Mouse (Mus musculus) hindbrain, postnatal 0 days (tissue): ENCODE data around the gene Cntd1. TPM values are rescaled to one million over a fixed set of nuclear protein-coding genes. Genes with fewer than 3 reads are reported as not detected.

Source experiments
- ATAC-seq: fragments of 200-750 bp; cut with Nextera tagmentation; 2 replicates; pipeline ENCODE4 v1.8.0; 2017; ENCODE audit warnings: mild to moderate bottlenecking, moderate TSS enrichment, moderate library complexity
- DNase-seq: peaks from one replicate; pipeline ENCODE4 v3.0.0-alpha.2; 2015; ENCODE audit warnings: low spot score
- H3K27ac ChIP-seq: fragments of 300-500 bp; sonication (generic); 2 replicates; pipeline ENCODE4 v1.5.1; 2014; ENCODE audit warnings: mild to moderate bottlenecking
- H3K27me3 ChIP-seq: fragments of 300-500 bp; sonication (generic); 2 replicates; pipeline ENCODE4 v1.6.1; 2014; ENCODE audit warnings: low read length, mixed read lengths; ENCODE audit not compliant: insufficient read depth
- H3K36me3 ChIP-seq: fragments of 300-500 bp; sonication (generic); 2 replicates; pipeline ENCODE4 v1.6.1; 2014; ENCODE audit warnings: low read length, mixed read lengths; ENCODE audit not compliant: insufficient read depth
- H3K4me1 ChIP-seq: fragments of 300-500 bp; sonication (generic); 2 replicates; pipeline ENCODE4 v1.6.1; 2014; ENCODE audit warnings: antibody characterized with exemption, low read length, mixed read lengths; ENCODE audit not compliant: insufficient read depth
- H3K4me2 ChIP-seq: fragments of 300-500 bp; sonication (generic); 2 replicates; pipeline ENCODE4 v1.6.1; 2014; ENCODE audit warnings: low read depth, mild to moderate bottlenecking, low read length, moderate library complexity, mixed read lengths
- H3K4me3 ChIP-seq: fragments of 300-500 bp; sonication (generic); 2 replicates; pipeline ENCODE4 v1.5.1; 2014; ENCODE audit warnings: low read length
- H3K9ac ChIP-seq: fragments of 300-500 bp; sonication (generic); replicated peaks from 2 replicates; pipeline ENCODE4 v1.6.1; 2014; ENCODE audit warnings: mild to moderate bottlenecking, low read length, moderate library complexity, mixed read lengths
- H3K9me3 ChIP-seq: fragments of 300-500 bp; sonication (generic); 2 replicates; pipeline ENCODE4 v1.6.1; 2016; ENCODE audit warnings: low read length, mixed read lengths
- CTCF ChIP-seq: IDR thresholded peaks from 2 replicates; pipeline ENCODE4 v1.5.1; 2016; ENCODE audit warnings: antibody characterized with exemption, control low read depth, low read depth
- WGBS: fragments of 180-500 bp; shearing (Covaris S2); extraction: QIAGEN DNeasy Blood & Tissue Kit; methylation state at CpG from one replicate; pipeline ENCODE4 v1.1.7; 2014; 5-methylcytosine and 5-hydroxymethylcytosine counted together
- polyA plus RNA-seq: library from polyadenylated mRNA; unstranded; fragments of >200 nt; fragmentation: Nextera tagmentation; extraction: Ambion mirVana; gene quantifications from 2 replicates; pipeline ENCODE4 v1.2.1, GENCODE M21; 2015
- total RNA-seq: library from RNA; depleted of rRNA; stranded (reverse); fragments of >200 nt; gene quantifications from 2 replicates; pipeline ENCODE4 v1.2.3, GENCODE M21; 2014

Gene Cntd1
- total and polyA plus RNA-seq, 2 experiments from 2014 or later: 0.10 to 0.66 TPM

DNA sequence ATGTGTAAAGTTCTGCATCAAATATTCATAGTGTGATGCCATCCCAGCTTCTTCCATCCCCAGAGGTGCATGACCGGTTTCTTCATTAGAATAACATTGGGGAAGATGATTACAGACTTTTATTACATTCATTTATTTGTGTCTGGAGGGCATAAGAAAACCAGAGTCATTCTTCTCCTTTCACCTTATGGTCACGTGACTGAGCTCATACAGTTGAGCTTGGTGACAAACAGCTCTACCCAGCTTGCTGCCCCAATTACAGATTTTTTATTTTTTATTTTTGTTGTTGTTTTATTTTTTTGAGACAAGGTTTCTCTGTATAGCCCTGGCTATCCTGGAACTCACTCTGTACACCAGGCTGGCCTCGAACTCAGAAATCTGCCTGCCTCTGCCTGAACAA lies 6.4 kb upstream of the Cntd1 start:
- Histone ChIP-seq H3K36me3 (no peaks in the 10 kb centered on the region), H3K27me3 (no peaks in the 10 kb centered on the region), H3K4me3 (no peak overlapping the region), H3K4me2 (no peak overlapping the region), H3K27ac (no peak overlapping the region), H3K4me1 (peaks cover 9% of the 10 kb centered on the region), H3K9me3 (no peaks in the 10 kb centered on the region), H3K9ac (no peak overlapping the region)
- no peak for DNase-seq
- ATAC-seq: no peak
- WGBS: 83% methylated on average over 3 of the region's 3 CpGs
- no peak for TF ChIP-seq CTCF

- ATAC-seq (no peak), DNase-seq (no peak)
- no peak for TF ChIP-seq CTCF
- H3K4me2 ChIP-seq: no peak overlapping the region
- H3K9ac ChIP-seq: no peak overlapping the region
- H3K4me1 ChIP-seq: peaks cover 18% of the 10 kb centered on the region
- 66% methylated on average over 4 of the region's 4 CpGs for WGBS
- no peaks in the 10 kb centered on the region for H3K9me3 ChIP-seq
- no peak overlapping the region for H3K27ac ChIP-seq
- no peaks in the 10 kb centered on the region for H3K36me3 ChIP-seq
- no peaks in the 10 kb centered on the region for H3K27me3 ChIP-seq
- no peak overlapping the region for H3K4me3 ChIP-seq
Measured at GRCm38 (mm10) chr11:101275309-101275708, 3.5 kb upstream of the Cntd1 start.

- Histone ChIP-seq H3K36me3 (no peaks in the 10 kb centered on the region), H3K9ac (no peak overlapping the region; the same call in 1 of the 2 replicates), H3K27ac (no peak overlapping the region), H3K4me1 (peaks cover 18% of the 10 kb centered on the region), H3K4me3 (no peak overlapping the region), H3K9me3 (no peaks in the 10 kb centered on the region), H3K4me2 (peak overlapping the region; percentile 8), H3K27me3 (no peaks in the 10 kb centered on the region)
- 27% methylated on average over 27 of the region's 27 CpGs for whole genome bisulfite sequencing
- DNase-seq (no peak), ATAC-seq (no peak)
- no peak for TF ChIP-seq CTCF
Measured at GRCm38 (mm10) chr11:101276319-101277070, 2.3 kb upstream of the Cntd1 start.

DNA sequence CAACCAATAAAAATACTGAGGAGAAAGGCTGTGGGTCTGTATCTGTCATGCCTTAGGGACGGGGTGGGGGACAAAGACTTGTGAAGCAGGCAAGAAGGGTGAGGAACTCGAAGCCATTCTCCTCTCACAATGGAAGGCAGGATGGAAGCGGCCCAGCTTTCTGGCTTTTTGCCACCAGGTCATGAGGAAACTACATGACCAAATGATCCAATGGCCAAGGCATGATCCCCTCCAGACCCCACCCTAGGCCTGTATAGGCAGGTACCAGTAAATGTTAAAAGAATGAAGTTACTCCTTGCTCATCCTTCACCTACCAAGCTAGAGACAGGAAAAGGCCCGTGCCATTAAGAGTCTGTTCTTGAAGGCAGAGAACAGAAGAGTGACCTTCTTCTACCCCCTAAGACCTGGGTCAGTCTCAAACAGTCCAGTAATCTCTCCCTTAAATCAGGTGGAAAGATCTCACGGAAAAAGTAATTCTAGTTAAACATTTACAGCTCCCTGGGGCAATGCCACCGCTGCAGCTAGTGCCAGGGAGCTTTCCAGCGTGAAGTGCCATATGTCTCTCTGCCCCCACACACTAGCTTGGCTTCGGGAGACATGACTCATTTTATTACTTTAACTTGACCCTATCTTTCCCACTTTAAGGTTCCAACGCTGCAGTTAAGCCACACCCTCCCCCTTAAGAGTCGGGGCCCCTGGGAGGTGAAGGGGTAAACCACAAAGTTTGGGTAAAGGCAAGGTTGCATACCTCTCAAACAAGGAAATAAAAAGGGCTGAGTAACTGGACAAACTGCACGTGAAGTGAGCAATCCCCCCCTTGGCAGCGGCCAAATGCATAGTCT lies 1.2 kb upstream of the Cntd1 start:
- Histone ChIP-seq H3K36me3 (no peaks in the 10 kb centered on the region), H3K4me2 (peak overlapping the region; percentile 69), H3K9ac (peak overlapping the region; percentile 77), H3K4me3 (peak overlapping the region; percentile 65), H3K4me1 (peaks cover 18% of the 10 kb centered on the region), H3K27ac (no peak overlapping the region), H3K9me3 (no peaks in the 10 kb centered on the region), H3K27me3 (no peaks in the 10 kb centered on the region)
- DNase-seq (no peak), ATAC-seq (no peak)
- TF ChIP-seq CTCF: no peak
- 67% methylated on average over 12 of the region's 12 CpGs for WGBS

GRCm38 (mm10) chr11:101279193-101279569 lies 369 bp downstream of the Cntd1 start:
- Histone ChIP-seq H3K27ac (no peak overlapping the region), H3K4me2 (peak overlapping the region; percentile 69), H3K9me3 (no peaks in the 10 kb centered on the region), H3K4me1 (peaks cover 18% of the 10 kb centered on the region), H3K4me3 (peak overlapping the region; percentile 65), H3K36me3 (no peaks in the 10 kb centered on the region), H3K9ac (no peak overlapping the region), H3K27me3 (no peaks in the 10 kb centered on the region)
- WGBS: 61% methylated on average over 14 of the region's 14 CpGs
- TF ChIP-seq CTCF: no peak
- DNase-seq (no peak), ATAC-seq (peak; percentile 16; the same call in 1 of the 2 replicates)

DNA sequence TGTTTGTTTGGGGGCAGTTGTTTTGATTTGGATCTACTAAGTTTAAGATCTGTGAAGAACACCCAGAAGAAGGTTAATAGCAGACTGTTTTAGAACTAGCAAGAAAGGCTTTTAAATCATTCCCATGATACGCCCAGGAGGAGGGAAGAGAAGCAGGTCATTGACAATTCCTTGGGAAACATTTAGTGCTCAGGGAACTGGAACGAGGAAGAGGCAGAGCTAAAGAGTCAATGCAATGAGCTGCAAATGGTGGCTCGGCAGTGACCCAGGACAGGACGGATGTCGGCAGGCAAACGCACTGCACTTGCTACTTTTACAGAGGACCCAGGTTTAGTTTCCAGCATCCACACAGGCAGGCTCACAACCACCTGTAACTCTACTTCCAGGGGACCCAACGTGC lies 2.0 kb downstream of the Cntd1 start:
- DNase-seq (no peak), ATAC-seq (no peak)
- no peak overlapping the region for H3K9ac ChIP-seq
- H3K4me1 ChIP-seq: peaks cover 18% of the 10 kb centered on the region
- no peak overlapping the region for H3K4me3 ChIP-seq
- no peak overlapping the region for H3K4me2 ChIP-seq
- H3K36me3 ChIP-seq: no peaks in the 10 kb centered on the region
- no peak overlapping the region for H3K27ac ChIP-seq
- H3K27me3 ChIP-seq: no peaks in the 10 kb centered on the region
- no peak for TF ChIP-seq CTCF
- WGBS: 42% methylated on average over 7 of the region's 7 CpGs
- no peaks in the 10 kb centered on the region for H3K9me3 ChIP-seq

GRCm38 (mm10) chr11:101282896-101283295 lies 4.1 kb downstream of the Cntd1 start:
- DNase-seq (no peak), ATAC-seq (no peak)
- no peak for TF ChIP-seq CTCF
- no peak overlapping the region for H3K9ac ChIP-seq
- 34% methylated on average over 5 of the region's 5 CpGs for WGBS
- no peak overlapping the region for H3K4me2 ChIP-seq
- peaks cover 4% of the 10 kb centered on the region for H3K4me1 ChIP-seq
- no peaks in the 10 kb centered on the region for H3K9me3 ChIP-seq
- H3K27me3 ChIP-seq: no peaks in the 10 kb centered on the region
- no peak overlapping the region for H3K27ac ChIP-seq
- H3K36me3 ChIP-seq: peaks cover 4% of the 10 kb centered on the region; the same call in 1 of the 2 replicates
- no peak overlapping the region for H3K4me3 ChIP-seq
